Mouse (Mus musculus): ENCODE measurements around the gene Rpl13. TPM values are rescaled to one million over a fixed set of nuclear protein-coding genes. Genes with fewer than 3 reads are reported as not detected.

Rpl13 gene
- polyA plus RNA-seq, 1 experiment from 2014 or later: 841 TPM

GRCm38 (mm10) chr8:123108953-123109352 lies 6.8 kb downstream of the Rpl13 start:
- Histone ChIP-seq H3K27ac (no peak overlapping the region), H3K4me3 (no peak overlapping the region), H3K9ac (no peak overlapping the region), H3K9me3 (replicated peaks) (no peaks in the 10 kb centered on the region), H3K27me3 (peaks cover 9% of the 10 kb centered on the region; the same call in 1 of the 2 replicates), H3K4me2 (no peak overlapping the region), H3K36me3 (peaks cover 16% of the 10 kb centered on the region), H3K4me1 (replicated peaks) (peaks cover 6% of the 10 kb centered on the region)
- 82% methylated on average over 5 of the region's 5 CpGs for WGBS
- ATAC-seq (replicated peaks; ENCODE audit: insufficient number of reproducible peaks, insufficient read depth, low FRiP score, low read depth): no peak

- Histone ChIP-seq H3K27ac (no peak overlapping the region), H3K9ac (no peak overlapping the region), H3K36me3 (peaks cover under 1% of the 10 kb centered on the region; the same call in 1 of the 2 replicates), H3K4me2 (no peak overlapping the region), H3K27me3 (peaks cover 10% of the 10 kb centered on the region), H3K9me3 (replicated peaks) (no peaks in the 10 kb centered on the region), H3K4me3 (no peak overlapping the region), H3K4me1 (replicated peaks) (no peaks in the 10 kb centered on the region; the same call in 1 of the 2 replicates)
- 11% methylated on average over 4 of the region's 4 CpGs for WGBS
- ATAC-seq (replicated peaks; ENCODE audit: insufficient number of reproducible peaks, insufficient read depth, low FRiP score, low read depth): peak; percentile 62
These were observed 8.5 kb downstream of the Rpl13 start for GRCm38 (mm10) chr8:123110649-123111048.

- no peak overlapping the region for H3K27ac ChIP-seq
- no peak overlapping the region for H3K4me3 ChIP-seq
- no peaks in the 10 kb centered on the region for H3K9me3 ChIP-seq (replicated peaks)
- peaks cover 33% of the 10 kb centered on the region for H3K27me3 ChIP-seq
- H3K36me3 ChIP-seq: no peaks in the 10 kb centered on the region
- 68% methylated on average over 9 of the region's 9 CpGs for WGBS
- peaks cover 16% of the 10 kb centered on the region for H3K4me1 ChIP-seq (replicated peaks)
- ATAC-seq (replicated peaks; ENCODE audit: insufficient number of reproducible peaks, insufficient read depth, low FRiP score, low read depth): no peak
- no peak overlapping the region for H3K4me2 ChIP-seq
- H3K9ac ChIP-seq: no peak overlapping the region
These were observed 10.7 kb downstream of the Rpl13 start for GRCm38 (mm10) chr8:123112892-123113291.

GRCm38 (mm10) chr8:123113908-123114469 lies 11.8 kb downstream of the Rpl13 start:
- WGBS: 25% methylated on average over 2 of the region's 2 CpGs
- Histone ChIP-seq H3K4me3 (no peak overlapping the region), H3K27me3 (peaks cover 40% of the 10 kb centered on the region), H3K36me3 (no peaks in the 10 kb centered on the region), H3K27ac (no peak overlapping the region), H3K4me1 (replicated peaks) (peaks cover 22% of the 10 kb centered on the region), H3K9ac (no peak overlapping the region), H3K4me2 (no peak overlapping the region), H3K9me3 (replicated peaks) (no peaks in the 10 kb centered on the region)
- no peak for ATAC-seq (replicated peaks; ENCODE audit: insufficient number of reproducible peaks, insufficient read depth, low FRiP score, low read depth)

GRCm38 (mm10) chr8:123114644-123115043 lies 12.5 kb downstream of the Rpl13 start:
- 21% methylated on average over 3 of the region's 3 CpGs for WGBS
- ATAC-seq (replicated peaks; ENCODE audit: insufficient number of reproducible peaks, insufficient read depth, low FRiP score, low read depth): no peak
- no peak overlapping the region for H3K27ac ChIP-seq
- H3K9me3 ChIP-seq (replicated peaks): no peaks in the 10 kb centered on the region
- no peak overlapping the region for H3K4me3 ChIP-seq
- H3K4me1 ChIP-seq (replicated peaks): peaks cover 22% of the 10 kb centered on the region
- H3K36me3 ChIP-seq: no peaks in the 10 kb centered on the region
- H3K4me2 ChIP-seq: no peak overlapping the region
- peaks cover 46% of the 10 kb centered on the region for H3K27me3 ChIP-seq
- no peak overlapping the region for H3K9ac ChIP-seq

- peak within 1 kb of the TSS; percentile 50 for H3K4me3 ChIP-seq
- ATAC-seq (replicated peaks; ENCODE audit: insufficient number of reproducible peaks, insufficient read depth, low FRiP score, low read depth): peak; percentile 50; the same call in 1 of the 2 replicates
- no peaks in the 10 kb centered on the region for H3K36me3 ChIP-seq
- peak within 1 kb of the TSS; percentile 31 for H3K9ac ChIP-seq
- H3K4me1 ChIP-seq (replicated peaks): peaks cover 22% of the 10 kb centered on the region
- no peak within 1 kb of the TSS for H3K27ac ChIP-seq
- peak within 1 kb of the TSS; percentile 87 for H3K4me2 ChIP-seq
- H3K27me3 ChIP-seq: peaks cover 59% of the 10 kb centered on the region
- WGBS: 1% methylated on average over 50 of the region's 51 CpGs
- H3K9me3 ChIP-seq (replicated peaks): no peaks in the 10 kb centered on the region
These were observed 15.1 kb downstream of the Rpl13 start, which contains the start of gene Cpne7 for GRCm38 (mm10) chr8:123117127-123117731. Gene Cpne7, plus strand, starts transcription at chr8:123117374.

- H3K36me3 ChIP-seq: no peaks in the 10 kb centered on the region
- H3K4me1 ChIP-seq (replicated peaks): peaks cover 22% of the 10 kb centered on the region
- 0 out of 2 replicates have a peak overlapping the region, but pooled peaks have one; percentile 31 for H3K9ac ChIP-seq
- no peaks in the 10 kb centered on the region for H3K9me3 ChIP-seq (replicated peaks)
- no peak for ATAC-seq (replicated peaks; ENCODE audit: insufficient number of reproducible peaks, insufficient read depth, low FRiP score, low read depth)
- H3K27me3 ChIP-seq: peaks cover 61% of the 10 kb centered on the region
- 2% methylated on average over 17 of the region's 17 CpGs for WGBS
- no peak overlapping the region for H3K27ac ChIP-seq
- H3K4me3 ChIP-seq: peak overlapping the region; percentile 50
- H3K4me2 ChIP-seq: peak overlapping the region; percentile 87
These were observed 15.6 kb downstream of the Rpl13 start for GRCm38 (mm10) chr8:123117744-123118143.

- no peaks in the 10 kb centered on the region for H3K36me3 ChIP-seq
- WGBS: 43% methylated on average over 9 of the region's 9 CpGs
- no peak overlapping the region for H3K4me2 ChIP-seq
- H3K4me1 ChIP-seq (replicated peaks): peaks cover 28% of the 10 kb centered on the region
- no peak overlapping the region for H3K27ac ChIP-seq
- ATAC-seq (replicated peaks; ENCODE audit: insufficient number of reproducible peaks, insufficient read depth, low FRiP score, low read depth): no peak
- H3K9me3 ChIP-seq (replicated peaks): no peaks in the 10 kb centered on the region
- H3K27me3 ChIP-seq: peaks cover 68% of the 10 kb centered on the region
- H3K9ac ChIP-seq: no peak overlapping the region
- no peak overlapping the region for H3K4me3 ChIP-seq
These were observed 19.9 kb downstream of the Rpl13 start for GRCm38 (mm10) chr8:123122059-123122458.

- Histone ChIP-seq H3K9ac (no peak overlapping the region), H3K36me3 (no peaks in the 10 kb centered on the region), H3K4me3 (no peak overlapping the region), H3K9me3 (replicated peaks) (no peaks in the 10 kb centered on the region), H3K4me2 (no peak overlapping the region), H3K4me1 (replicated peaks) (peaks cover 22% of the 10 kb centered on the region), H3K27ac (no peak overlapping the region), H3K27me3 (peaks cover 68% of the 10 kb centered on the region)
- no peak for ATAC-seq (replicated peaks; ENCODE audit: insufficient number of reproducible peaks, insufficient read depth, low FRiP score, low read depth)
- 67% methylated on average over 5 of the region's 5 CpGs for WGBS
These were observed 20.5 kb downstream of the Rpl13 start for GRCm38 (mm10) chr8:123122670-123123069.

GRCm38 (mm10) chr8:123126193-123126816 lies 24.2 kb downstream of the Rpl13 start:
- Histone ChIP-seq H3K27me3 (peaks cover 43% of the 10 kb centered on the region), H3K9ac (no peak overlapping the region), H3K4me2 (no peak overlapping the region), H3K9me3 (replicated peaks) (no peaks in the 10 kb centered on the region), H3K27ac (no peak overlapping the region), H3K4me3 (no peak overlapping the region), H3K36me3 (no peaks in the 10 kb centered on the region), H3K4me1 (replicated peaks) (peaks cover 14% of the 10 kb centered on the region)
- ATAC-seq (replicated peaks; ENCODE audit: insufficient number of reproducible peaks, insufficient read depth, low FRiP score, low read depth): 0 out of 2 replicates have a peak, but pooled peaks have one; percentile 29
- 9% methylated on average over 19 of the region's 19 CpGs for WGBS

- Histone ChIP-seq H3K4me3 (no peak overlapping the region), H3K4me2 (0 out of 2 replicates have a peak overlapping the region, but pooled peaks have one; percentile 13), H3K27me3 (peaks cover 22% of the 10 kb centered on the region), H3K27ac (no peak overlapping the region), H3K9ac (no peak overlapping the region), H3K36me3 (no peaks in the 10 kb centered on the region), H3K9me3 (replicated peaks) (no peaks in the 10 kb centered on the region), H3K4me1 (replicated peaks) (peaks cover 7% of the 10 kb centered on the region)
- WGBS: 38% methylated on average over 9 of the region's 9 CpGs
- no peak for ATAC-seq (replicated peaks; ENCODE audit: insufficient number of reproducible peaks, insufficient read depth, low FRiP score, low read depth)
These were observed 28.9 kb downstream of the Rpl13 start for GRCm38 (mm10) chr8:123131041-123131440.

Measured in heart, embryonic 15.5 days (tissue).